Mouse (Mus musculus): Measurements from ENCODE around the gene Zfp526.

Zfp526 gene

GRCm38 (mm10) chr7:25221102-25221883 lies at the start of gene Zfp526:
TSS of gene Zfp526 (plus strand) at chr7:25221425.
- DNase-seq (ENCODE audit: low spot score in 2 of 2), result peak; percentile 99

DNA sequence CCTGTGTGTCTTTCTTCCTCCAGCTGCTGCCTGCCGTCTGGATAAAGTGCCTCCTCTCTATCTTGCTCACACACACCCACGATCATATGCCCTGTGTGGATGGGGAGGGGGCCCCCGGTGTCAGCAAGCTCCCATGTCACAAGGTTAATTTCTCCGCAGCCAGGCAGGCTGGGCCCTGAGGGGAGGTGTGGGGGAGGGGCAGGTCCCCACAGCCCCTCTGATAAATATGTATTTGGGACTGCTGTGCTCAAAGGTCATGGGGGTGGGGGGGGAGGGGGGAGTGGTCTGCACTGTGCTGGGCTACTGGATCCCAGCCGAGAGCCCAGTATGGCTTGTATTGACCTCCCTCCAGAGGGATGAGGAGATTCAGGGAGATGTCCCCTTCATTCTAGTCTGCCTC lies 48.6 kb upstream of the Zfp526 start:
- no peak for DNase-seq (ENCODE audit: low spot score in 2 of 2)

DNA sequence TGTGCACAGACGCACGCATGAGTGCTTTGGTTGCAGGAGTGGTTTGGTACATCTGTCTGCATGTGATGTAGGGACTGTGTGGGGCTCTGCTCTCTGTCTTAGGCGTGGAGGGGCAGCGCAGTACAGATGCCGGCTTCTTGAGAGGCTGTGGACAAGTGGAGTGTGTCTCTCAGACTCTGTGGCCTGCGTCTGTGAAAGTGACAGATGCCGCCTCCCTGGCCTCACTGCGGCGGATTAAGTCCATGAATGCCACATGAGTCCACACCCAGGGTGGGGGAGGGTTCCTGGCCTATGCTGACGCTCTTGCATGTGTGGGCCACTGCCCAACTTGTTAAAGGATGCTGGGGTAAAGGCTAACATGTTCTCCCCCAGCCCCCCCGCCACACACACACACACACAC lies 46.9 kb upstream of the Zfp526 start:
- no peak for DNase-seq (ENCODE audit: low spot score in 2 of 2)

DNA sequence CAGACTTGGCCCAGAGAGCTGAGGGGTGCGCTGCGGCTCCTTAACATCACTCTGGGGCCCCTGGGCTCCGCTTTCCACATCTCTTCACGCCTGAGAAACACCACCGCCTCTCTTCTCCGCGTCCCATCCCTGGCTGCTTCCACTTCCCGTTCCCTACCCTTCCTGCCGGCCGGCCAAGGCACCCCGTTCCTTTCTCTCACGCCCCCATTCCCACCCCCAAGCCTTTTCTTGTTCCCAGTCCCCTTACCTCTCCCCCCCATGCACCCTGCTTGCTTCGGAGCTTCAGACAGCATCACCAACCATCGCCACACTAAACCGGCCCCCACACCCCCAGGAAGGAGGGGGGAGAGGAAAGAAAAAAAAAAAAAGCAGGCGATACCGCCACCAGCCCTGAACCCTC lies 42.9 kb upstream of the Zfp526 start:
- DNase-seq (ENCODE audit: low spot score in 2 of 2), result peak; percentile 53 to 57

GRCm38 (mm10) chr7:25178787-25179605 lies 42.2 kb upstream of the Zfp526 start:
- peak; percentile 61 to 63 for DNase-seq (ENCODE audit: low spot score in 2 of 2)

- peak; percentile 93 to 95 for DNase-seq (ENCODE audit: low spot score in 2 of 2)
Measured at GRCm38 (mm10) chr7:25179606-25180161, 41.5 kb upstream of the Zfp526 start, which contains the start of gene Pou2f2. TSS of gene Pou2f2 (minus strand) at chr7:25179726.

- DNase-seq (ENCODE audit: low spot score in 2 of 2), result no peak
Measured at GRCm38 (mm10) chr7:25180512-25180911, 40.7 kb upstream of the Zfp526 start.

GRCm38 (mm10) chr7:25181331-25181790 lies 39.9 kb upstream of the Zfp526 start:
- peak in 1 of 2 experiments; percentile 56 for DNase-seq (ENCODE audit: low spot score in 2 of 2)

DNA sequence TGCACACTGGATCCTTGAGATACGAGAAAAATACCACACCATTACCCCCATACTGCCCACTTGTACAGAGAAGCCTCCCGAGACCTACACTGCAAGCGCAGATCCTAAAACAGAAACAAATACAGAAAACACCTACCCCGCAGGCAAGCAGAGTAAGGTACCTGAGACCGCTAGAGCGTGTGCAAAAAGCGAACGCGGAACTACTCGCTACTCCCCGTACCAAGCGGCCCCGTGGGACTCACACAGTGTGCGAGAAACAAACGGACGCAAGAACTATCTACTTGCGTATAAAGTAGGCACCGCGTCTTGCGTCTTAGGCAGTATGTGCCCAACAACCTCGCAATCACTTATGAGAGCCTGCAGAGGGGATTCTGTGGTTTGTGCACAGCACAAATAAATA lies 39.4 kb upstream of the Zfp526 start:
- DNase-seq (ENCODE audit: low spot score in 2 of 2), result no peak

- DNase-seq (ENCODE audit: low spot score in 2 of 2), result no peak
Measured at GRCm38 (mm10) chr7:25184091-25184490, 37.1 kb upstream of the Zfp526 start.

DNA sequence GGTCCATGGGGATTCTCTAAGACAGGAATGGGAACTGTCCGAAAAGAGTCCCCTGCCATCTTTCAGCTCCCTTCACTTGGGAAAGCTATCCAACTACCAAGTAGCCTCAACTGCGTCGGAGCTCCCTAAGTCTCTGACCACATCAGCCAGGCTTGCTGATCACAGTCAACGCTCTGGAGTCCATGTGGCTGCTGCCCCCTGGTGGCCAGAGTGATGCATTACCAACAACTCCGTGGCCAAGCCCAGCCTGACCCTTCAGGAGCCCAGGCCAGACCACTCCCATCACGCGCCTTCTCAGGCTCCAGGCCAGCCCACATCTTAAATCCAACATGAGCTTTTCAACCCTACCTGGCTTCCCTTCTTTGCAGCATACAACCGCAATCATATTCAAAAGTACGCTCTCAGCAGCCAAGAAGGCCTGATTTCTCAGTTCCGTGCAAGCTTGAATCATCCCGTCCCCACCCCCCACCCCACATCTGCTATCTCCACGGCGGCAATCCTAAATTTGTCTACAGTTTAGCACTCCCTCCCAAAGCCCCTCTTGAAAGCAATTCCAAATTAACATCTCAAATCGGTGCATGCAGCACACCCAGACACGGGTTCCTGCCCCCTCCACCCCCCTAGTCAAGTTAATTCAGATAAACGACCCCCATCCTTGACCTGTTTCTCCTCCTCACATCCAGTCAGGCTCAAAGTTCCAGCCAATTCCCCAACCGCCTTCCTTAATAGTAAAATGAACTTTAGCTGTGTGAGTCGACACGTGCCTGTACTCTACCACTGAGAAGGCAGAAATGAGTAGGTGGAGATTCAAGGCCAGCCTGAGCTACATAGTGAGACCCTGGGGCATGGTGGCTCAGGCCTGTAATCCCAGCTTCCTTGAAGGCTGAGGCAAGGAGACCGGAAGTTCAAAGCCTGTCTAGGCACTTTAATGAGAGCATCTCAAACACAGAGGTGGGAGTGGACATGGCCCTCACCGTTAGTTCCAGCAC lies 33.3 kb upstream of the Zfp526 start:
- peak; percentile 88 to 90 for DNase-seq (ENCODE audit: low spot score in 2 of 2)

DNA sequence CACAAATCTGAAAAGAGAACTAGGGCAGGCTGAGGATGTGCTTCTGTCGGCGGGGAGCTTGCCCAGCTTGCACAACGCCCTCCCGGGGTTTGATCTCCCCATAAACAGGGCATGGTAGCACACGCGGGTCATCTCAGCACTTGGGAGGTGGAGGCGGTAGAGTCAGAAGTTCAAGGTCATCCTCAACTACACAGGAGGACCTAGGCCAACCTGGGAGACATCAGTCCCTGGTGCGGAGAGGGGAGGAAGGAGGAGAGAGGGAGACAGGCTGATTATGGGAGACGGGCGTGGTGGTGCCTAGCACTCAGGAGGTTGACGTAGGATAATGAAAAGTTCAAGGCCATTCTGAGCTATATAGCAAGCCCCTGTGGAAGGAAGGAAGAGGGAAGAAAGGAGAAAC lies 30.4 kb upstream of the Zfp526 start:
- no peak for DNase-seq (ENCODE audit: low spot score in 2 of 2)

DNA sequence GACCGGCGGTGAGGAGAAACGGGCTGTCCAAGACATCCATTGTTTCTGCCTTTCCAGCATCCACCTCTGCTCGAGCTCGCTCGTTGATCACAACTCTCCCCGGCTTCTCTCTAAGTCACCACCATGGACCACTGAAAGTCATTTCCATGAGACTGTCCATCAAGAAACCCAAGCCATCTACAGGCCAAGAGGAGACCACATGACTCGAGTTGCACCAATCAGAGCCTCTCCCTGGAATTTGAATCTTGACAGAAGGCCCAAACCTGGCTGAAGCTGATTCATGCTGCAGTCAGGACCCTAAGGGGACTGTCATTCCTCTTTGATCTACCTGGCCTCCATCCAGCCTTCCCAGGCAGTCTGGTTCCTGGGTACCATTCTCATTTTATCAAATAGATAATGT lies 29.1 kb upstream of the Zfp526 start:
- no peak for DNase-seq (ENCODE audit: low spot score in 2 of 2)

- DNase-seq (ENCODE audit: low spot score in 2 of 2), result no peak
Measured at GRCm38 (mm10) chr7:25195148-25195547, 26.1 kb upstream of the Zfp526 start.

GRCm38 (mm10) chr7:25196107-25196506 lies 25.1 kb upstream of the Zfp526 start:
- DNase-seq (ENCODE audit: low spot score in 2 of 2), result no peak

GRCm38 (mm10) chr7:25197384-25198018 lies 23.7 kb upstream of the Zfp526 start:
- DNase-seq (ENCODE audit: low spot score in 2 of 2), result no peak

DNA sequence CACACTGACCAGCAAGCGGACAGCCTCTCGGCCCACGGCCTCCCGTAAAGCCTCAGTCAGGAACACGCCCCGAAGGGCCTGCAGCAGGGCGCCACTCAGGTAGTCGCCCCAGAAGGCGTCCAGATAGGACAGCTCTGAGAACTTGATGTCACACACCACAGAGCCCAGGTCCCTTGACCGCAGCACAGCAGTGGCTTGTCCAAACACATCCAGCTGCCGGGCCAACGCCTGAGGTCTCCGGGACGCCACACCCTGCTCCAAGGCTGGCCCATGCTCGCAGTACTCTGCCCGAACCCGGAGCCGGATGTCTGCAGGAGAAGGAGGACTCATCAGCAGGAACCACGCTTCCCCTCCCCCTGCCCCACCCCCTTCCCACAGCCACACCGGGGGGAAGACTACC lies 17.6 kb upstream of the Zfp526 start:
- DNase-seq (ENCODE audit: low spot score in 2 of 2), result no peak

DNA sequence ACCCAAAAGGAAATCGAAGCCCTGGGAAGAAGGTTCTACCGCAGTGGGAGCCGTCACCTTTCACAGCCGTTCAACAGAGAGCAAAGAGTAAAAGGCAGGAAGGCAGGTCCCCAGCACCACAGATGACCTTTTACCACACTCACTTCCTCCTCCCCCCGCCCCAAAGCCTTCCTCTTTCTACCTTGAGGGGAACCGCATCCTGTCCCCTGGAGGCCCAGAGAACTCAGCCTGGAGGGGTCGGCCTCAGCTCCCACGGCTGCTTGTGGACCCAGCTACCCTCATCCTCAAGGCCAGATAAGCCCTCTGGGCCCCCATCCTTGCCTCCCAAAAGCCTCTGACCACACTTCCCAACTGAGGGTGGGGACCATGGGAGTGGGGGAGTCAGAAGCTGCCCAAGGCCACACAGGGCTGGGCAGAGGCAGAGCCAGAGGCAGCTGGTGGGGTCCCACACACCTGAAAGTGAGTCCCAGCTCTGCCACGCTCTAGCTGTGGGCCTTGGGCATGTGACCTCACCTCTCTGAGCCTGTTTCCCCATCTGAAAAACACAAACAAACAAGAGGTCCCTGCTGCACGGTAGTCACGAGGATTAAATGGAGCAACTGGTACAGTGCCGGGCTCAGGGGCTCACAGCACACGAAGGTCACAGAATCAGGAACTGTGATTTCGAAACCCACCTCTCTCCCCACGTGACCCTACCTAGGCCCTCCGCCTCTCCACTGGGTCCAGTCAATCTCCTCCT lies 15.7 kb upstream of the Zfp526 start:
- DNase-seq (ENCODE audit: low spot score in 2 of 2), result no peak

DNA sequence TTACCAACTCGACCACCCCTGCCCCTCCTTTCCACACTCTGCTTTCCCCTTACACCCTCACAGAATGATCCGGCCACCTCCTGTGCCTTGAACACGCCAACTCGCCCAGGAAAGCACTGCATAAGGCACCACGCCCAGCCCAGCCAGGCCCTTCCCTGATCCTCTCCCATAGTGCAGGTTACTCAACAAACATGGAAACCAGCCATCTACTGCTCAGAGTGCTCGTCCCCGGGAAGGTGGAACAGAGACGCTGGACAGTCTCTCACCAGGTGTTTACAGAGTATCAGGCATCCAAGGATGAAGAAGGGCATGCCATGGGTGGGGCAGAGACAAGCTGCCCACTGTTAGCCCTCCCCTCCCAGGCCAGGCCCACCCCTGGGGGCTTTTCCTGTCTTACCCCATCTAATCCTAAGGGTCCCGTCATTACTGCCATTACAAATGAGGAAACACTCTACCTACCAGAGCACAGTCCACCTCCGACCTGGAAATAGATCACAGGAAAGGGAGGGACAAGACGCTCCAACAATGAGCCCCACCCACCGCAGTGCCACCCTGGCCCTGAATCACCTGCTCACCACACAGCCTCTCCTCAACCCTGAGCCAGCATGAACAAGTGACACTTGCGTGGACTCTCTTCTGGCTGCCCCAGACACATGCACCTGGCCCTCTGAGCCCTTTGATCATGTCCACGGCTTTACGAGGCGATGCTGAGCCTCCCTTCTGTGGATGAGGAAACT lies 15.0 kb upstream of the Zfp526 start:
- DNase-seq (ENCODE audit: low spot score in 2 of 2), result no peak
